Mouse (Mus musculus) midbrain, embryonic 15.5 days (tissue): ENCODE measurements around the gene Nupl1. TPM values are rescaled to one million over a fixed set of nuclear protein-coding genes. Genes with fewer than 3 reads are reported as not detected.

Source experiments
- ATAC-seq: fragments of 200-750 bp; cut with Nextera tagmentation; replicated peaks from 2 replicates; pipeline ENCODE4 v1.8.0; 2017; ENCODE audit warnings: moderate TSS enrichment
- H3K27ac ChIP-seq: fragments of 300-500 bp; sonication (generic); 2 replicates; pipeline ENCODE4 v1.5.1; 2015; ENCODE audit warnings: mild to moderate bottlenecking, inconsistent platforms
- H3K27me3 ChIP-seq: fragments of 300-500 bp; sonication (generic); replicated peaks from 2 replicates; pipeline ENCODE4 v1.6.1; 2015; ENCODE audit warnings: inconsistent platforms
- H3K36me3 ChIP-seq: fragments of 300-500 bp; sonication (generic); replicated peaks from 2 replicates; pipeline ENCODE4 v1.6.1; 2015; ENCODE audit warnings: inconsistent platforms
- H3K4me1 ChIP-seq: fragments of 300-500 bp; sonication (generic); 2 replicates; pipeline ENCODE4 v1.6.1; 2015; ENCODE audit warnings: inconsistent platforms
- H3K4me2 ChIP-seq: fragments of 300-500 bp; sonication (generic); 2 replicates; pipeline ENCODE4 v1.6.1; 2015; ENCODE audit warnings: inconsistent platforms, mild to moderate bottlenecking, moderate library complexity
- H3K4me3 ChIP-seq: fragments of 300-500 bp; sonication (generic); 2 replicates; pipeline ENCODE4 v1.5.1; 2015; ENCODE audit warnings: mild to moderate bottlenecking, inconsistent platforms
- H3K9ac ChIP-seq: fragments of 300-500 bp; sonication (generic); 2 replicates; pipeline ENCODE4 v1.6.1; 2015; ENCODE audit warnings: mild to moderate bottlenecking, inconsistent platforms
- H3K9me3 ChIP-seq: fragments of 300-500 bp; sonication (generic); 2 replicates; pipeline ENCODE4 v1.6.1; 2016; ENCODE audit warnings: inconsistent platforms
- WGBS: fragments of 180-500 bp; shearing (Covaris S2); methylation state at CpG from one replicate; pipeline ENCODE4 v1.1.7; 2015; ENCODE audit warnings: mixed read lengths; 5-methylcytosine and 5-hydroxymethylcytosine counted together
- polyA plus RNA-seq: library from polyadenylated mRNA; unstranded; fragments of >200 nt; fragmentation: Nextera tagmentation; extraction: Ambion mirVana; gene quantifications from 2 replicates; pipeline ENCODE4 v1.2.1, GENCODE M21; 2015

Nupl1 gene
- polyA plus RNA-seq, 1 experiment from 2014 or later = 0.12 TPM

- Histone ChIP-seq H3K4me1 (peaks cover 23% of the 10 kb centered on the region), H3K4me2 (peak overlapping the region; percentile 76), H3K27ac (peak overlapping the region; percentile 94), H3K9ac (peak overlapping the region; percentile 86), H3K36me3 (no peaks in the 10 kb centered on the region), H3K9me3 (no peaks in the 10 kb centered on the region), H3K27me3 (0 out of 2 replicates have a peak, but pooled peaks cover 12% of the 10 kb centered on the region), H3K4me3 (peak overlapping the region; percentile 80)
- 18% methylated on average over 37 of the region's 37 CpGs for WGBS
- peak; percentile 40 for ATAC-seq
These were observed 73.3 kb downstream of the Nupl1 start for GRCm38 (mm10) chr14:60177614-60178570.

GRCm38 (mm10) chr14:60176891-60177613, 74.2 kb downstream of the Nupl1 start:
- Histone ChIP-seq H3K9ac (peak overlapping the region; percentile 86), H3K27me3 (0 out of 2 replicates have a peak, but pooled peaks cover 12% of the 10 kb centered on the region), H3K9me3 (no peaks in the 10 kb centered on the region), H3K4me2 (peak overlapping the region; percentile 76), H3K27ac (peak overlapping the region; percentile 94), H3K4me3 (peak overlapping the region; percentile 80), H3K4me1 (peaks cover 23% of the 10 kb centered on the region), H3K36me3 (no peaks in the 10 kb centered on the region)
- peak; percentile 92 for ATAC-seq
- under 1% methylated on average over 74 of the region's 84 CpGs for WGBS

GRCm38 (mm10) chr14:60176469-60176890, 74.8 kb downstream of the Nupl1 start:
- H3K4me1 ChIP-seq = peaks cover 23% of the 10 kb centered on the region
- H3K27ac ChIP-seq = peak overlapping the region; percentile 94
- H3K4me2 ChIP-seq = peak overlapping the region; percentile 76
- no peak for ATAC-seq
- 0 out of 2 replicates have a peak, but pooled peaks cover 12% of the 10 kb centered on the region for H3K27me3 ChIP-seq
- H3K9me3 ChIP-seq = no peaks in the 10 kb centered on the region
- no peaks in the 10 kb centered on the region for H3K36me3 ChIP-seq
- WGBS = 25% methylated on average over 9 of the region's 9 CpGs
- H3K4me3 ChIP-seq = peak overlapping the region; percentile 80
- peak overlapping the region; percentile 86 for H3K9ac ChIP-seq

GRCm38 (mm10) chr14:60172286-60173055, 78.8 kb downstream of the Nupl1 start:
- Histone ChIP-seq H3K36me3 (no peaks in the 10 kb centered on the region), H3K4me2 (no peak overlapping the region), H3K4me1 (peaks cover 8% of the 10 kb centered on the region; the same call in 1 of the 2 replicates), H3K9me3 (no peaks in the 10 kb centered on the region), H3K9ac (no peak overlapping the region), H3K27me3 (0 out of 2 replicates have a peak, but pooled peaks cover 12% of the 10 kb centered on the region), H3K4me3 (no peak overlapping the region), H3K27ac (no peak overlapping the region)
- ATAC-seq = no peak
- 58% methylated on average over 12 of the region's 12 CpGs for WGBS

- no peaks in the 10 kb centered on the region for H3K9me3 ChIP-seq
- no peak overlapping the region for H3K4me2 ChIP-seq
- no peak overlapping the region for H3K27ac ChIP-seq
- WGBS = 84% methylated on average over 16 of the region's 16 CpGs
- H3K36me3 ChIP-seq = no peaks in the 10 kb centered on the region
- no peak overlapping the region for H3K9ac ChIP-seq
- no peak for ATAC-seq
- 0 out of 2 replicates have a peak, but pooled peaks cover 11% of the 10 kb centered on the region for H3K27me3 ChIP-seq
- H3K4me1 ChIP-seq = peaks cover under 1% of the 10 kb centered on the region; the same call in 1 of the 2 replicates
- H3K4me3 ChIP-seq = no peak overlapping the region
These were observed 80.2 kb downstream of the Nupl1 start for GRCm38 (mm10) chr14:60170845-60171610.

- 90% methylated on average over 3 of the region's 3 CpGs for WGBS
- ATAC-seq = no peak
- Histone ChIP-seq H3K4me3 (no peak overlapping the region), H3K4me2 (no peak overlapping the region), H3K27me3 (no peaks in the 10 kb centered on the region), H3K9me3 (no peaks in the 10 kb centered on the region), H3K36me3 (no peaks in the 10 kb centered on the region), H3K27ac (no peak overlapping the region), H3K4me1 (no peaks in the 10 kb centered on the region), H3K9ac (no peak overlapping the region)
These were observed 87.9 kb downstream of the Nupl1 start for GRCm38 (mm10) chr14:60163367-60163766.

DNA sequence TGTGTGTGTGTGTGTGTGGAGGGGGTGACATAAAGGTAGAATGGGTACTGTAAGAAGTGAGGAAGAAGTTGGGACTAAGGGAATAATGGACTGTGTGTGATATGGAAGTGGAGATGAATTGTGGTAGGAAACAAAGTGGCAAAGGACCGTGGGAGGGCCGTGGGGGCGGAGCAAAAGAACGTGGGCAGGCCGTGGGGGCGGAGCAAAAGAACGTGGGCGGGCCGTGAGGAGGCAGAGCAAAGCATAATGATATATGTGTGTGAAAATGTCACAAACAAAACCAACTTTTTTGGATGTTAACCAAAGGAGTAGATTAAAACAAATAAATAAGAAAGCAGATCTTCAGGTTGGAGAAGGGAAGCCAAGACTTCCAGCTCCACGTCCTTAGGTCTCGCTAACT, 98.9 kb downstream of the Nupl1 start:
- no peak overlapping the region for H3K9ac ChIP-seq
- ATAC-seq = no peak

DNA sequence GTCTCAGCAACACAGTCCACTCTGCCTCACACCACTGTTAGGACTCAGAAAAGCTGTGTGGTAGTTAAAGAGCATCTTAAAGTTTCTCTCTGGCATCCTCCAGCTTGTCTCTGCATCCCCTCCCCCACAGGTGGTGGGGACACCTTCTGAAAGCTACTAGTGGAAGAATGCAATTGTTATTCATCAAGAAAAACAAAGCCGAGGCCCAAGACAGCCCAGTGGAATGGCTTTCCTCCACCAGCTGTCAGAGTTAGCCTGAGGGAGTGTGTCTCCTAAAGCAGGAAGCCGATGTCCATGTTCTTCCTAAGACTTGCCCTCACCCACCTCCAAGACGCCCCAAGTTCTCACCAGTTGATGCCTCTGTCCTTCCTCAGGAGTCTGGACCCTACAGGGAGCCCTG, 102.3 kb downstream of the Nupl1 start:
- ATAC-seq = no peak
- Histone ChIP-seq H3K9ac (no peak overlapping the region), H3K27ac (no peak overlapping the region), H3K4me3 (no peak overlapping the region), H3K9me3 (no peaks in the 10 kb centered on the region), H3K27me3 (no peaks in the 10 kb centered on the region), H3K36me3 (no peaks in the 10 kb centered on the region), H3K4me1 (no peaks in the 10 kb centered on the region), H3K4me2 (no peak overlapping the region)
- 69% methylated on average over 3 of the region's 3 CpGs for WGBS

More for the DNA sequence above, 98.9 kb downstream of the Nupl1 start:
- H3K4me3 ChIP-seq = no peak overlapping the region
- no peaks in the 10 kb centered on the region for H3K27me3 ChIP-seq
- no peaks in the 10 kb centered on the region for H3K9me3 ChIP-seq
- no peaks in the 10 kb centered on the region for H3K4me1 ChIP-seq
- H3K36me3 ChIP-seq = no peaks in the 10 kb centered on the region
- no peak overlapping the region for H3K27ac ChIP-seq
- WGBS = 83% methylated on average over 11 of the region's 11 CpGs
- no peak overlapping the region for H3K4me2 ChIP-seq

DNA sequence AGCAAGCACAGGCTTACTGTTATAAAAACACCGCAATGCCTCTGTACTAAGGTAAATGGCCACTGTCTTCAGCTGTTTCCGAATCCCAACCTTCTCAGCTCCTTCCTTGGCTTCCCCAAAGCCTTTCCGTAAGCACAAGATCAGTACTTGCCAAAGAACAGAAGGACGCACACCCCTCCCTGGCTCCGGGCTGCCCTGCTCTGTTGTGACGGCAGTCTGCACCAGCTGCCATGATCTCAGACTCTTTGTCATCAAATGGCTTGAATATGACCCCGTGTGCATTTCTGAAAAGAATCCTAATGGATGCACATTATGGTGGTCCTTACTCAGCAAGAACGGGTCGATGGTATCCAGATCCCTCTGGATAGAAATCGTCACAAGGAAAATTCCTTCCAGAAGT, 108.0 kb downstream of the Nupl1 start:
- 82% methylated on average over 10 of the region's 10 CpGs for WGBS
- no peaks in the 10 kb centered on the region for H3K4me1 ChIP-seq
- H3K4me3 ChIP-seq = no peak overlapping the region
- no peak overlapping the region for H3K4me2 ChIP-seq
- H3K27ac ChIP-seq = no peak overlapping the region
- no peaks in the 10 kb centered on the region for H3K36me3 ChIP-seq
- ATAC-seq = no peak
- H3K9ac ChIP-seq = no peak overlapping the region
- H3K27me3 ChIP-seq = no peaks in the 10 kb centered on the region
- no peaks in the 10 kb centered on the region for H3K9me3 ChIP-seq

GRCm38 (mm10) chr14:60138339-60138738, 112.9 kb downstream of the Nupl1 start:
- ATAC-seq = no peak
- Histone ChIP-seq H3K4me2 (no peak overlapping the region), H3K36me3 (no peaks in the 10 kb centered on the region), H3K9me3 (no peaks in the 10 kb centered on the region), H3K4me3 (no peak overlapping the region), H3K4me1 (no peaks in the 10 kb centered on the region), H3K27ac (no peak overlapping the region), H3K27me3 (no peaks in the 10 kb centered on the region), H3K9ac (no peak overlapping the region)
- 93% methylated on average over 4 of the region's 4 CpGs for WGBS

DNA sequence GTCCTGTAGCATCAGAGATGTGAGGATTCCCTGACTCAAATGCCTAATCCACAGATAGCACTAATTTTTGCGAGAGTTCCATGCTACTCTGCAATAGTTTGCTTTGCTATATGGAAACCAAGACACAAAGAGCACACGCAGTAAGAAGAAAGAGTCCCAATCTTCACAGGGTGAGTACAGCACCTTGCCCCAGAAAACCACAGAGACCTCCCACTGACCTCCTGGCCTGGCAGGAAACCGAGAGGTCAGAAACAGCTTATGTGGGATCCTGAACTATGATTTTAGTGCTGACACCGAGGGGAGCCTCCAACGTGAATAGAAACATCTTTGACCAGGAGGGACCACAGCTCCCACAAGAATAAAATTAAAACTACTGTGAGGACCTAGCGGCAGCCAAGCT, 113.4 kb downstream of the Nupl1 start:
- Histone ChIP-seq H3K36me3 (no peaks in the 10 kb centered on the region), H3K27ac (no peak overlapping the region), H3K27me3 (no peaks in the 10 kb centered on the region), H3K4me2 (no peak overlapping the region), H3K4me1 (no peaks in the 10 kb centered on the region), H3K9ac (no peak overlapping the region), H3K9me3 (no peaks in the 10 kb centered on the region), H3K4me3 (no peak overlapping the region)
- WGBS = 75% methylated on average over 6 of the region's 6 CpGs
- ATAC-seq = no peak
